Mouse (Mus musculus) right cerebral cortex, adult 2 months (tissue): ENCODE measurements around the gene Olfr417.
"Not testable (repeated sequence)": the region's sequence is repeated elsewhere in the genome, so short reads cannot be mapped to it uniquely, and the experiment has no call there.

Experiments
- DNase-seq, 2 experiments: peaks; one replicate each; pipeline ENCODE4 v3.0.0; 2021 to 2022; ENCODE audit warnings: low spot score in 2 of 2

Gene Olfr417

GRCm38 (mm10) chr1:174364882-174365451 is at the start of gene Olfr417:
Gene Olfr417, plus strand, starts transcription at chr1:174365122.
- no peak for DNase-seq

GRCm38 (mm10) chr1:174317308-174317707 is 47.6 kb upstream of the Olfr417 start:
- no peak for DNase-seq

- DNase-seq = no peak
Observed at GRCm38 (mm10) chr1:174330218-174330617, 34.7 kb upstream of the Olfr417 start, which contains the start of gene Mptx1. Gene Mptx1, plus strand, starts transcription at chr1:174330518.

- DNase-seq = not testable (repeated sequence)
Observed at GRCm38 (mm10) chr1:174353636-174354035, 11.3 kb upstream of the Olfr417 start.

GRCm38 (mm10) chr1:174354640-174355039 is 10.3 kb upstream of the Olfr417 start:
- no peak for DNase-seq

- DNase-seq = no peak
Observed at GRCm38 (mm10) chr1:174373799-174374198, 8.9 kb downstream of the Olfr417 start.

- no peak for DNase-seq
Observed at GRCm38 (mm10) chr1:174390746-174391145, 25.8 kb downstream of the Olfr417 start, which contains the start of gene Olfr248. Gene Olfr248, plus strand, starts transcription at chr1:174391046.

GRCm38 (mm10) chr1:174422959-174423358 is 58.0 kb downstream of the Olfr417 start:
- no peak for DNase-seq

- no peak for DNase-seq
Observed at GRCm38 (mm10) chr1:174423764-174424163, 58.8 kb downstream of the Olfr417 start, which contains the start of gene Olfr414. Gene Olfr414, plus strand, starts transcription at chr1:174424064.
